ENCODE assay signal across 29 mouse cellular contexts in the genomic region with DNA sequence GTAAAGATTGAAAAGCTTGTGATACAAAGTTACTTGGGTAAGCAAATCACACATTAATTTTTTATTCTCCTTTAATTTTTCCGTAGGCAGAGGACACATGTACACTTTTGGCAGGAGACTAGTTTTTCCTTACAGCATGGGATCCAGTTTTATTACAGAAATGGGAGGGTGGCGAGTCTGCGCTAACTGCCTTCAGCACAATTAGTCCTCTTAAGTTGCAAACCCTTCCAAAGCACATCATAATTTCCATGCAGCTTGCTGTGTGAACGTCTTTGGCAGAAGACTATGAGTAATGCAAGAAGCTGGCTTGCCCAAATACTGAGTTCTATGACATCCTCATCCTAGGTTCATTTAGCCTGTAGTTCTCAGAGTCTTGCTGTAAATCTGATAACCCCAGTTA. TPM values are rescaled to one million over a fixed set of nuclear protein-coding genes. Genes with fewer than 3 reads are reported as not detected.
"Had no signal": no experiment of that assay in that cellular context is flagged by ENCODE, and none has a peak within 500 bp of the region (broad histone marks: within the 10 kb centered on the region; RNA-seq: fewer than 3 reads in every experiment).

No protein-coding gene starts in this region.

- ATAC-seq: intestine, embryonic 16.5 days; liver, postnatal 0 days had no signal

- H3K9ac ChIP-seq: liver, embryonic 14.5 days; liver, postnatal 0 days; lung, embryonic 15.5 days had no signal

- DNase-seq: kidney, adult 2 months; kidney, postnatal 36 days; liver, postnatal 0 days; lung, postnatal 14 days; lung, postnatal 4 days; midbrain, embryonic 14.5 days; right cerebral cortex, postnatal 14 days; right cerebral cortex, postnatal 4 days; thymus, adult 2 months; thymus, postnatal 14 days; thymus, postnatal 4 days had no signal

- H3K9me3 ChIP-seq: lung, embryonic 15.5 days had no signal

- H3K27ac ChIP-seq: kidney, postnatal 0 days; liver, embryonic 14.5 days; lung, embryonic 15.5 days; stomach, postnatal 0 days had no signal

- H3K4me3 ChIP-seq: lung, embryonic 15.5 days had no signal

- H3K4me2 ChIP-seq: liver, embryonic 11.5 days; lung, embryonic 15.5 days; midbrain, embryonic 11.5 days had no signal

- H3K4me1 ChIP-seq: lung, embryonic 15.5 days had no signal

- H3K27me3 ChIP-seq: lung, embryonic 15.5 days had no signal

RNA-seq across cellular contexts. Expression of a gene that starts 33.3 kb away (rescaled TPM):
- total RNA-seq: layer of hippocampus, adult 18-20 months; layer of hippocampus, postnatal 10 days; left cerebral cortex, adult 18-20 months; left cerebral cortex, postnatal 25 days; megakaryocyte progenitor cell, adult 5-6 weeks; megakaryocyte-erythroid progenitor cell, adult 5-6 weeks; midbrain, postnatal 0 days had no signal
- polyA plus RNA-seq: limb, embryonic 11.5 days; liver, embryonic 14.5 days; midbrain, embryonic 11.5 days; midbrain, embryonic 14.5 days; midbrain, postnatal 0 days; neural tube, embryonic 11.5 days; neural tube, embryonic 14.5 days; stomach, embryonic 14.5 days had no signal
